Mouse (Mus musculus) heart, postnatal 25 days (tissue): ENCODE measurements around the gene Olfr635. TPM values are rescaled to one million over a fixed set of nuclear protein-coding genes. Genes with fewer than 3 reads are reported as not detected.
"Not testable (repeated sequence)": the region's sequence is repeated elsewhere in the genome, so short reads cannot be mapped to it uniquely, and the experiment has no call there.

Experiments used
- DNase-seq: peaks from one replicate; pipeline ENCODE4 v3.0.0; 2022; ENCODE audit warnings: low spot score
- intact Hi-C: fragments of 180-260 bp; cut with DNase I; formaldehyde crosslinking; loops from one replicate; pipeline ENCODE4 v1.15.1; 2025
- total RNA-seq, 2 experiments: library from RNA; stranded (reverse); gene quantifications; 2 replicates each; pipeline ENCODE4 v1.2.3; 2021

Olfr635 gene
- not detected for total RNA-seq

GRCm38 (mm10) chr7:103970852-103971251 lies at the start of gene Olfr635:
Olfr635 (plus strand) TSS chr7:103971152.
- intact Hi-C loops: no loop called here
- DNase-seq: no peak

GRCm38 (mm10) chr7:103928525-103928924 lies 42.4 kb upstream of the Olfr635 start, which contains the start of gene Olfr631:
Olfr631 (plus strand) TSS chr7:103928825.
- no peak for DNase-seq
- intact Hi-C loops: no loop called here

GRCm38 (mm10) chr7:103934264-103934663 lies 36.7 kb upstream of the Olfr635 start, which contains the start of gene Olfr632:
Olfr632 (plus strand) TSS chr7:103934347.
- DNase-seq: no peak
- intact Hi-C loops: no loop called here

DNA sequence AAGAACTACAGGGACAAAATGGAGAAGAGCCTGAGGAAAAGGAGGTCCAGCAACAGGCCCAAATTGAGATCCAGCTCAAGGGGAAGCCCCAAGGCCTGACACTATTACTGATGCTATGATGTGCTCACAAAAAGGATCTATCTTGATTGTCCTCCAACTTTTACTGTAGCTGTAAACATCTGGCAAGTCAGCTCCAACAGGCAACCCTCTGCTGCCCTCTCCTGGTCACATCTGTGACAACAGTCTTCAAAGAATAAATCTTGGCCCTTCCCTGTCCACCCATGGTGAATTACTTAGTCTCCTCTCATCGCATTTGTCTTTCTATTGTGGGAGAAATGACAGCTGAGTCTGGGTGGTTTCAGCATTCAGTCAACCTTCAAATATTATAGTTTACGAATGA lies 28.2 kb upstream of the Olfr635 start:
- no peak for DNase-seq
- intact Hi-C loops: loop anchor here (2.0 to 5.0 kb wide), 2 partner anchors 150 to 1435 kb away; no protein-coding TSS in a partner anchor

- DNase-seq: no peak
- intact Hi-C loops: loop anchor here (5.0 kb wide), 1 partner anchor 1437 kb away; no protein-coding TSS in a partner anchor
Measured at GRCm38 (mm10) chr7:103944137-103944536, 26.8 kb upstream of the Olfr635 start, which contains the start of gene Olfr633. Olfr633 (plus strand) TSS chr7:103944437.

- intact Hi-C loops, DNase-seq: not testable (repeated sequence)
Measured at GRCm38 (mm10) chr7:103966873-103967272, 4.1 kb upstream of the Olfr635 start.

DNA sequence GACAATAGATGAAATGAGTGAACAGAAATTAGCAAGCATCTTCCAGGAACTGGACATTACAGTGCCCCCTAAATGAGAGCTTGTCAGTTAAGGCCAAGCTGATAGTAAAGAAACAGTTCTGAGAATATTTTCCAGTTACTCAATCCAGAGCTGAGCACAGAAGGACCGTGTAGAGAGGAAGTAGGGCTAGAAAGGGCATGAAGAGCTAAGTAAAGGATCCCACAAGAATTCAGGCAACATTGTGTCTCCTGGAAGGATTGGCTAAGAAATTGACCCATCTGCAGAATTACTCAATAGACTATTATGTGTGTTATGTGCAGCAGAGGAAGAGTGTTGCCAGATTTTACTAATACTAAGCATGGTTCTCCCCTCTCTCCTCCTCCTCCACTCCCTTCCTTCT lies 830 bp downstream of the Olfr635 start:
- intact Hi-C loops: no loop called here
- DNase-seq: no peak

DNA sequence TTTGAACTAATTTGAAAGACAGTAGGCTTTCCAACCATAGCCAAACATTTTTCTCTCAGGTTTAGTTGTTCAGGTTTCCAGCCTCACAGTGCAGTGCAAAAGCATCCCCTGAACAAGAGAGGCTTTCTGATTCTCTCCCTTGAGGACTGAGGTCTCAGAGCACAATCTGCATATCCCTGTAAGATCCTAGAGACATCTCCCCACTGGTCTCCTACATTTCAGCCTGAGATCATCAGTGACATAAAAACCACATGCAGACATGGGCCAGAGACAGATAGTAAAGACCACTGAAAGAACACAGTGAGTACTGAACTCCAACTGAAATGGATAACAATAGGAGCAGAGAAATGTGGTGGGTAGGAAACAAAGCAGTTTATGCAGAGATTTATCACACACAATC lies 27.5 kb downstream of the Olfr635 start, which contains the start of gene Olfr638:
Gene Olfr638, plus strand, starts transcription at position 301 of the 400 bp plus-strand sequence.
- intact Hi-C loops: no loop called here
- DNase-seq: no peak

DNA sequence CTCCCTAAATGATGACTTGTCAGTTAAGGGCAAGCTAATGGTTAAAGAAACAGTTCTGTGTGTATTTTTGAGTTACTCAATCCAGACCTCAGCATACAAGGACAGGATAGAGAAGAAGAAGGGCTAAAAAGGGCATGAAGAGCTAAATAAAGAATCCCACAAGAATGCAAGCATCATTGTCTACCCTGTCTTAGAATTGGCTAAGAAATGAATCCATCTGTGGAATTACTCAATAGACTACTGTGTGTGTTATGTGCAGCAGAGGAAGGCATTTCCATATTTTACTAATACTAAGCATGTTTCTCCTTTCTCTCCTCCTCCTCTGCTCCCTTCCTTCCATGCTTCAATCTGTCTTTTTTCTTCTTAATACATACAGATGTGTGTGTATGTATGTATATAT lies 28.2 kb downstream of the Olfr635 start:
- intact Hi-C loops: no loop called here
- no peak for DNase-seq

- DNase-seq: no peak
- intact Hi-C loops: no loop called here
Measured at GRCm38 (mm10) chr7:104017203-104017602, 46.3 kb downstream of the Olfr635 start, which contains the start of gene Olfr639. Olfr639 (minus strand) TSS chr7:104017303.

GRCm38 (mm10) chr7:104018953-104019352 lies 48.0 kb downstream of the Olfr635 start:
- no peak for DNase-seq
- intact Hi-C loops: no loop called here

DNA sequence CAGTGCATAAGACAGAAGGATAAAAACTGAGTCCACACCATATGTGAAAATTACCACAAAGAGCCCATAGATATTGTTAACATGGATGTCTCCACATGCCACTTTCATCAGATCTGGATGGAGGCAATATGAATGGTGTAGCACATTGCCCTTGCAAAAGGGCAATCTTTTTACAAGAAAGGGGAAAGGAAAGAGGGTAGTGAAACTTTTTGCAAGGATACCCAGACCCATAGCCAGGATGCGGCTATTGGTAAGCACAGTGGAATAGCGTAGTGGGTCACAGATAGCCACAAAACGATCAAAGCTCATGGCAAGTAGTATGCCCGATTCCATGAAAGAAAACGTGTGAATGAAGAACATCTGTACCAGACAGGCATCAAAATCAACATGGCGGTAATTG lies 50.7 kb downstream of the Olfr635 start:
- intact Hi-C loops: no loop called here
- DNase-seq: no peak

DNA sequence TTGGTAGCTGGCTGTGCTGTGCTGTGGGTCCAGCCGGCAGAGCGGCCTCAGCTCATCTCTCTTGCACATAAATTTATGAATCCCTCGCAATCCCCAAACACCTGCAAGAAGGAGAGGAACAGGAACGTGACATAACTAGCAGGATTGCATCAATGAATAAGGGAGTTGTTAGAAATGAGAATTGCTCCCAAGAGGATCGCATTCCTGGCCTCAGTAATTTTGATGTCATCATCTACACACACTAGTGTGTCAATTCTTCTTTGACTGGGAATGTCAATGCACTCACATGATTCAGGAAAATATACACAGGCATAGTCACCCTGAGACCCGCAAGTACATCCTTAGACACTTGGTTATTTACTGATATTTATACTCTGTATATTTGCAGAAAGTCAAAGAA lies 54.5 kb downstream of the Olfr635 start, which contains the start of gene Olfr640:
Gene Olfr640, minus strand, starts transcription at position 101 of the 400 bp plus-strand sequence.
- no peak for DNase-seq
- intact Hi-C loops: no loop called here

DNA sequence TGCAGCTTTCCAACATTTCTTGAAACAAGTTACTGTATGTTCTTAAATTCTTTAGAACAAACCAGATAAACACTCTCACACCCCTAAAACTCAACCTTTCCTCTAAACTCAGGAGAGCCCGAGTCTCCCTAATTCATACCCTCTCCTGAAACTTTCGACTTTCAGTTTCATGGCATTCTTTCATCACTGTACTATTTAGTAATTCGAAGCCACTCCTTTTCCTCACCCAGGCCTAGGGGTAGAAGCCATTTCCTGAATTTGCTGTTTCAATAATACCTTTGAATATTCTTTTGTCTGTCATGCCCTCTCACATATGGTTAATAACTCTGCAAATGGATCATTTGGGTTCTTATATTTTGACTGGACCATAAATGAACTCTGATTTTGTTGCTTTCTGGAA lies 56.0 kb downstream of the Olfr635 start:
- DNase-seq: no peak
- intact Hi-C loops: no loop called here

DNA sequence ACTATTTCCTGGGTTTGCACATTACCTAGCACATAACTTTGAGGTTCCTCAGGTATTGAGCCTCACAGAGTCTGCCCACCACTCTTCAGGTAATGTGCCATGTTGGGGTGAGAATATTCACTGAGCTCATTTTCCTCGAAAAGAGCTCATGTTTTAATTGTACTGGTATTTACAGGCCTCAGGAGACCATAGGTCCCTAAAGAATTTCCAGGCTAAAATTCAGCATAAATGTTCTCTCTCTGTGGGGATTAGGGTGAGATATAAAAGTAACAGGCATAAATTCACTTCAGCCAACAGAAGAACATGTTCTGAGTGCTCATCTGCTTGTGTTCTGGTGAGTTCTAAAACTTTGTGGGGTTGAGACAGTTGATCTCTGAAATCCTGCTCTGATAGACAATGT lies 64.2 kb downstream of the Olfr635 start, which contains the start of gene Olfr641:
Gene Olfr641, plus strand, starts transcription at position 301 of the 400 bp plus-strand sequence.
- no peak for DNase-seq
- intact Hi-C loops: no loop called here

Other genes with a start within 250 kb of the Olfr635 start
- not detected for gene Olfr628, start 240.8 kb upstream of the Olfr635 start, total RNA-seq
- gene Olfr629, start 226.2 kb upstream of the Olfr635 start, total RNA-seq: not detected
- not detected for gene Olfr630, start 213.8 kb upstream of the Olfr635 start, total RNA-seq
- gene Olfr69, start 199.6 kb upstream of the Olfr635 start, total RNA-seq: not detected
- gene Olfr68, start 191.5 kb upstream of the Olfr635 start, total RNA-seq: not detected
- not detected for gene Olfr67, start 179.3 kb upstream of the Olfr635 start, total RNA-seq
- gene Hbb-bt, start 157.2 kb upstream of the Olfr635 start, total RNA-seq: 1,000 to 10,000 TPM; 1,406 to 3,005 TPM
- over 10,000 TPM in 1 of 2 experiments, 1,000 to 10,000 TPM in 1; 9,976 to 23,536 TPM for gene Hbb-bs, start 143.1 kb upstream of the Olfr635 start, total RNA-seq
- not detected for gene Hbb-bh2, start 130.6 kb upstream of the Olfr635 start, total RNA-seq
- not detected for gene Hbb-bh1, start 128.0 kb upstream of the Olfr635 start, total RNA-seq
- not detected for gene Hbb-y, start 117.9 kb upstream of the Olfr635 start, total RNA-seq
- not detected for gene Olfr66, start 84.9 kb upstream of the Olfr635 start, total RNA-seq
- gene Olfr64, start 76.7 kb upstream of the Olfr635 start, total RNA-seq: not detected
- gene Olfr65, start 67.7 kb upstream of the Olfr635 start, total RNA-seq: not detected
- not detected for gene Olfr631, start 42.3 kb upstream of the Olfr635 start, total RNA-seq
- not detected for gene Olfr632, start 36.8 kb upstream of the Olfr635 start, total RNA-seq
- not detected for gene Olfr633, start 26.7 kb upstream of the Olfr635 start, total RNA-seq
- not detected for gene Olfr638, start 27.6 kb downstream of the Olfr635 start, total RNA-seq
- not detected for gene Olfr639, start 46.2 kb downstream of the Olfr635 start, total RNA-seq
- not detected for gene Olfr640, start 54.4 kb downstream of the Olfr635 start, total RNA-seq
- not detected for gene Olfr641, start 64.3 kb downstream of the Olfr635 start, total RNA-seq
- not detected for gene Olfr642, start 81.5 kb downstream of the Olfr635 start, total RNA-seq
- gene 4930516K23Rik, start 90.3 kb downstream of the Olfr635 start, total RNA-seq: not detected
- not detected for gene Olfr644, start 100.7 kb downstream of the Olfr635 start, total RNA-seq
- not detected for gene Olfr645, start 114.3 kb downstream of the Olfr635 start, total RNA-seq
- gene Olfr646, start 133.7 kb downstream of the Olfr635 start, total RNA-seq: not detected
- not detected for gene Ubqln5, start 158.7 kb downstream of the Olfr635 start, total RNA-seq
- gene Olfr643, start 166.3 kb downstream of the Olfr635 start, total RNA-seq: not detected
- not detected for gene Ubqln3, start 172.1 kb downstream of the Olfr635 start, total RNA-seq
- not detected for gene Ubqlnl, start 179.4 kb downstream of the Olfr635 start, total RNA-seq
- gene Olfm5, start 193.7 kb downstream of the Olfr635 start, total RNA-seq: not detected
- not detected for gene Olfr648, start 212.2 kb downstream of the Olfr635 start, total RNA-seq
- not detected for gene Olfr649, start 224.8 kb downstream of the Olfr635 start, total RNA-seq
- gene Trim6, start 247.6 kb downstream of the Olfr635 start, total RNA-seq: under 1 TPM; 0.47 to 0.73 TPM